Mouse (Mus musculus) limb, embryonic 14.5 days (tissue): Measurements from ENCODE around the gene Tgfbi. TPM values are rescaled to one million over a fixed set of nuclear protein-coding genes. Genes with fewer than 3 reads are reported as not detected.

Experiments used
- ATAC-seq: fragments of 200-750 bp; cut with Nextera tagmentation; 2 replicates; pipeline ENCODE4 v1.8.0; 2017; ENCODE audit warnings: low read depth, moderate number of reproducible peaks, moderate TSS enrichment; ENCODE audit not compliant: low FRiP score
- DNase-seq: peaks from one replicate; pipeline ENCODE4 v3.0.0-alpha.2; 2015; ENCODE audit warnings: low spot score
- H3K27ac ChIP-seq: fragments of 300-500 bp; sonication (generic); replicated peaks from 2 replicates; pipeline ENCODE4 v1.5.1; 2014; ENCODE audit warnings: low read depth, mild to moderate bottlenecking, low read length, moderate library complexity, mixed read lengths
- H3K27me3 ChIP-seq: fragments of 300-500 bp; sonication (generic); 2 replicates; pipeline ENCODE4 v1.6.1; 2014; ENCODE audit warnings: low read length, mixed read lengths; ENCODE audit not compliant: control insufficient read depth, insufficient read depth
- H3K36me3 ChIP-seq: fragments of 300-500 bp; sonication (generic); 2 replicates; pipeline ENCODE4 v1.6.1; 2014; ENCODE audit warnings: mild to moderate bottlenecking, low read length, moderate library complexity, mixed read lengths; ENCODE audit not compliant: control insufficient read depth, insufficient read depth
- H3K4me1 ChIP-seq: fragments of 300-500 bp; sonication (generic); 2 replicates; pipeline ENCODE4 v1.6.1; 2014; ENCODE audit warnings: antibody characterized with exemption, low read length, mixed read lengths; ENCODE audit not compliant: control insufficient read depth, insufficient read depth
- H3K4me2 ChIP-seq: fragments of 300-500 bp; sonication (generic); replicated peaks from 2 replicates; pipeline ENCODE4 v1.6.1; 2014; ENCODE audit warnings: low read depth, mild to moderate bottlenecking, low read length, moderate library complexity; ENCODE audit not compliant: severe bottlenecking
- H3K4me3 ChIP-seq: fragments of 300-500 bp; sonication (generic); replicated peaks from 2 replicates; pipeline ENCODE4 v1.5.1; 2014; ENCODE audit warnings: low read length
- H3K9ac ChIP-seq: fragments of 300-500 bp; sonication (generic); 2 replicates; pipeline ENCODE4 v1.6.1; 2014; ENCODE audit warnings: mild to moderate bottlenecking, low read depth, low read length, moderate library complexity; ENCODE audit not compliant: severe bottlenecking
- H3K9me3 ChIP-seq: fragments of 300-500 bp; sonication (generic); 2 replicates; pipeline ENCODE4 v1.6.1; 2016; ENCODE audit warnings: low read length; ENCODE audit not compliant: control insufficient read depth
- POLR2A ChIP-seq: fragments of 200-500 bp; IDR thresholded peaks from 2 replicates; pipeline ENCODE4 v1.8.0; 2012; ENCODE audit warnings: inconsistent platforms, mild to moderate bottlenecking, moderate library complexity, borderline replicate concordance; ENCODE audit not compliant: insufficient read depth, insufficient read length; ENCODE audit errors: extremely low read depth
- WGBS: fragments of 180-500 bp; shearing (Covaris S2); extraction: QIAGEN DNeasy Blood & Tissue Kit; methylation state at CpG from one replicate; pipeline ENCODE4 v1.1.7; 2014; 5-methylcytosine and 5-hydroxymethylcytosine counted together
- polyA plus RNA-seq, 2 experiments: library from polyadenylated mRNA; depleted of rRNA in 1 of 2; stranded (reverse) in 1 of 2; unstranded in 1 of 2; fragments of >200 nt; fragmentation: Nextera tagmentation in 1 of 2; extraction: Ambion mirVana in 1 of 2; gene quantifications; 2 replicates each; pipeline versions ENCODE4 v1.2.1 to v1.2.3; 2012 to 2014

The Tgfbi gene
- polyA plus RNA-seq, 2 experiments = 99.3 to 146 TPM

GRCm38 (mm10) chr13:56612331-56612730 is 3.0 kb downstream of the Tgfbi start:
- Histone ChIP-seq H3K27ac (peak overlapping the region; percentile 48), H3K4me1 (peaks cover 76% of the 10 kb centered on the region), H3K4me2 (peak overlapping the region; percentile 97), H3K9me3 (no peaks in the 10 kb centered on the region), H3K36me3 (peaks cover 15% of the 10 kb centered on the region; the same call in 1 of the 2 replicates), H3K9ac (0 out of 2 replicates have a peak overlapping the region, but pooled peaks have one; percentile 78), H3K4me3 (peak overlapping the region; percentile 3; the same call in 1 of the 2 replicates), H3K27me3 (no peaks in the 10 kb centered on the region)
- DNase-seq (peak; percentile 57), ATAC-seq (0 out of 2 replicates have a peak, but pooled peaks have one; percentile 29)
- TF ChIP-seq POLR2A = no peak
- WGBS = 4% methylated on average over 10 of the region's 10 CpGs

GRCm38 (mm10) chr13:56613366-56613998 is 4.2 kb downstream of the Tgfbi start:
- H3K4me3 ChIP-seq = no peak overlapping the region
- no peaks in the 10 kb centered on the region for H3K27me3 ChIP-seq
- no peak for ATAC-seq
- peaks cover 77% of the 10 kb centered on the region for H3K4me1 ChIP-seq
- WGBS = 53% methylated on average over 9 of the region's 9 CpGs
- no peak overlapping the region for H3K4me2 ChIP-seq
- H3K36me3 ChIP-seq = peaks cover 15% of the 10 kb centered on the region; the same call in 1 of the 2 replicates
- DNase-seq = no peak
- H3K9ac ChIP-seq = no peak overlapping the region
- H3K27ac ChIP-seq = 0 out of 2 replicates have a peak overlapping the region, but pooled peaks have one; percentile 7
- TF ChIP-seq POLR2A = no peak
- H3K9me3 ChIP-seq = no peaks in the 10 kb centered on the region

- Histone ChIP-seq H3K4me3 (no peak overlapping the region), H3K9me3 (no peaks in the 10 kb centered on the region), H3K4me1 (peaks cover 76% of the 10 kb centered on the region), H3K9ac (no peak overlapping the region), H3K36me3 (peaks cover 15% of the 10 kb centered on the region; the same call in 1 of the 2 replicates), H3K27me3 (no peaks in the 10 kb centered on the region), H3K27ac (no peak overlapping the region), H3K4me2 (no peak overlapping the region)
- 67% methylated on average over 3 of the region's 3 CpGs for WGBS
- no peak for TF ChIP-seq POLR2A
- DNase-seq = no peak
- no peak for ATAC-seq
These were observed 5.4 kb downstream of the Tgfbi start for GRCm38 (mm10) chr13:56614768-56615167.

GRCm38 (mm10) chr13:56615223-56615622 is 5.9 kb downstream of the Tgfbi start:
- Histone ChIP-seq H3K36me3 (peaks cover 15% of the 10 kb centered on the region; the same call in 1 of the 2 replicates), H3K9me3 (no peaks in the 10 kb centered on the region), H3K27ac (no peak overlapping the region), H3K9ac (no peak overlapping the region), H3K27me3 (no peaks in the 10 kb centered on the region), H3K4me2 (no peak overlapping the region), H3K4me1 (peaks cover 73% of the 10 kb centered on the region), H3K4me3 (no peak overlapping the region)
- 68% methylated on average over 10 of the region's 10 CpGs for WGBS
- DNase-seq (no peak), ATAC-seq (no peak)
- TF ChIP-seq POLR2A = no peak

GRCm38 (mm10) chr13:56615864-56616263 is 6.5 kb downstream of the Tgfbi start:
- Histone ChIP-seq H3K4me1 (peaks cover 67% of the 10 kb centered on the region), H3K4me3 (no peak overlapping the region), H3K27me3 (no peaks in the 10 kb centered on the region), H3K27ac (no peak overlapping the region), H3K4me2 (no peak overlapping the region), H3K9ac (no peak overlapping the region), H3K36me3 (peaks cover 18% of the 10 kb centered on the region), H3K9me3 (no peaks in the 10 kb centered on the region)
- DNase-seq (no peak), ATAC-seq (no peak)
- no peak for TF ChIP-seq POLR2A
- WGBS = 81% methylated on average over 9 of the region's 9 CpGs
